Mouse (Mus musculus) MEL (cell line): ENCODE data around the gene Pcgf1. TPM values are rescaled to one million over a fixed set of nuclear protein-coding genes. Genes with fewer than 3 reads are reported as not detected.

Experiments used
- DNase-seq: peaks from one replicate; pipeline ENCODE4 v3.0.0; 2011; ENCODE audit warnings: low read depth, low spot score
- H3K27ac ChIP-seq: 2 replicates; pipeline ENCODE4 v1.5.1; 2012; ENCODE audit warnings: low read depth, mild to moderate bottlenecking, control low read depth, low read length, moderate library complexity; ENCODE audit not compliant: control insufficient read depth
- H3K27me3 ChIP-seq, 2 experiments: fragments of 150-350 bp in 1 of 2; sonication (generic) in 1 of 2; 2 replicates each; pipeline ENCODE4 v1.6.1; 2012; ENCODE audit warnings: low read length in 2 of 2, mild to moderate bottlenecking in 2 of 2, improper control_type of control experiment in 1 of 2, moderate library complexity in 1 of 2; ENCODE audit not compliant: insufficient read depth in 2 of 2, control insufficient read depth in 1 of 2
- H3K36me3 ChIP-seq, 2 experiments: 2 replicates each; pipeline ENCODE4 v1.6.1; 2012 to 2014; ENCODE audit warnings: low read length in 2 of 2, improper control_type of control experiment in 1 of 2, inconsistent platforms in 1 of 2, mild to moderate bottlenecking in 1 of 2; ENCODE audit not compliant: insufficient read depth in 2 of 2, control insufficient read depth in 1 of 2
- H3K4me1 ChIP-seq, 2 experiments: fragments of 150-350 bp in 1 of 2; sonication (generic) in 1 of 2; 2 replicates each; pipeline ENCODE4 v1.6.1; 2012; ENCODE audit warnings: low read length in 2 of 2, improper control_type of control experiment in 1 of 2, mild to moderate bottlenecking in 1 of 2; ENCODE audit not compliant: insufficient read depth in 2 of 2, control insufficient read depth in 1 of 2
- H3K4me3 ChIP-seq, 2 experiments: fragments of 150-350 bp in 1 of 2; sonication (generic) in 1 of 2; 2 replicates each; pipeline ENCODE4 v1.5.1; 2012; ENCODE audit warnings: low read depth in 2 of 2, low read length in 2 of 2, mild to moderate bottlenecking in 2 of 2, moderate library complexity in 2 of 2, control low read depth in 1 of 2, improper control_type of control experiment in 1 of 2; ENCODE audit not compliant: control insufficient read depth in 1 of 2, insufficient read depth in 1 of 2
- H3K79me2 ChIP-seq: 2 replicates; pipeline ENCODE4 v1.6.1; 2012; ENCODE audit warnings: mild to moderate bottlenecking, low read length, moderate library complexity; ENCODE audit not compliant: control insufficient read depth, poor library complexity, insufficient read depth
- H3K9ac ChIP-seq: 2 replicates; pipeline ENCODE4 v1.6.1; 2012; ENCODE audit warnings: low read depth, mild to moderate bottlenecking, control low read depth, low read length, moderate library complexity; ENCODE audit not compliant: control insufficient read depth, poor library complexity, severe bottlenecking
- H3K9me3 ChIP-seq: fragments of 150-350 bp; sonication (generic); replicated peaks from 2 replicates; pipeline ENCODE4 v1.6.1; 2012; ENCODE audit warnings: mild to moderate bottlenecking, low read length, improper control_type of control experiment, moderate library complexity; ENCODE audit not compliant: insufficient read depth
- CHD1 ChIP-seq: IDR thresholded peaks from 2 replicates; pipeline ENCODE4 v1.6.1; 2012; ENCODE audit warnings: low read depth, mild to moderate bottlenecking, inconsistent platforms, low read length, improper control_type of control experiment
- ELF1 ChIP-seq: IDR thresholded peaks from 2 replicates; pipeline ENCODE4 v1.6.1; 2014; ENCODE audit warnings: low read depth, mild to moderate bottlenecking, inconsistent platforms, low read length, improper control_type of control experiment, moderate library complexity
- ETS1 ChIP-seq: IDR thresholded peaks from 2 replicates; pipeline ENCODE4 v1.6.1; 2012; ENCODE audit warnings: low read depth, mild to moderate bottlenecking, inconsistent platforms, low read length, improper control_type of control experiment, moderate library complexity
- GABPA ChIP-seq: IDR thresholded peaks from 2 replicates; pipeline ENCODE4 v1.6.1; 2012; ENCODE audit warnings: low read depth, mild to moderate bottlenecking, inconsistent platforms, low read length, improper control_type of control experiment, moderate library complexity
- GATA1 ChIP-seq: IDR thresholded peaks from 2 replicates; pipeline ENCODE4 v1.6.1; 2011; ENCODE audit warnings: low read depth, low read length, improper control_type of control experiment
- HCFC1 ChIP-seq: IDR thresholded peaks from 2 replicates; pipeline ENCODE4 v1.6.1; 2012; ENCODE audit warnings: low read depth, mild to moderate bottlenecking, inconsistent platforms, low read length, improper control_type of control experiment, moderate library complexity
- JUND ChIP-seq: IDR thresholded peaks from 2 replicates; pipeline ENCODE4 v1.6.1; 2011; ENCODE audit warnings: low read depth, mild to moderate bottlenecking, improper control_type of control experiment, low read length
- MAFK ChIP-seq: IDR thresholded peaks from 2 replicates; pipeline ENCODE4 v1.6.1; 2011; ENCODE audit warnings: low read depth, mild to moderate bottlenecking, low read length, improper control_type of control experiment, borderline replicate concordance
- MAZ ChIP-seq: IDR thresholded peaks from 2 replicates; pipeline ENCODE4 v1.6.1; 2012; ENCODE audit warnings: low read depth, mild to moderate bottlenecking, inconsistent platforms, low read length, improper control_type of control experiment
- MEF2A ChIP-seq: IDR thresholded peaks from 2 replicates; pipeline ENCODE4 v1.6.1; 2014; ENCODE audit warnings: low read depth, mild to moderate bottlenecking, inconsistent platforms, low read length, improper control_type of control experiment; ENCODE audit not compliant: poor library complexity, insufficient replicate concordance, severe bottlenecking; ENCODE audit errors: extremely low read depth
- MYB ChIP-seq: IDR thresholded peaks from 2 replicates; pipeline ENCODE4 v1.6.1; 2011; ENCODE audit warnings: mild to moderate bottlenecking, low read depth, low read length, improper control_type of control experiment
- MYC ChIP-seq: IDR thresholded peaks from 2 replicates; pipeline ENCODE4 v1.6.1; 2011; ENCODE audit warnings: low read depth, mild to moderate bottlenecking, low read length, improper control_type of control experiment, moderate library complexity
- NRF1 ChIP-seq: IDR thresholded peaks from 2 replicates; pipeline ENCODE4 v1.6.1; 2014; ENCODE audit warnings: low read depth, mild to moderate bottlenecking, inconsistent platforms, low read length, improper control_type of control experiment, moderate library complexity; ENCODE audit not compliant: poor library complexity, insufficient read depth, severe bottlenecking
- POLR2AphosphoS5 ChIP-seq: IDR thresholded peaks from 2 replicates; pipeline ENCODE4 v1.6.1; 2012; ENCODE audit warnings: low read depth, borderline replicate concordance, mild to moderate bottlenecking, inconsistent platforms, low read length, moderate library complexity, mixed read lengths
- RCOR1 ChIP-seq: IDR thresholded peaks from 2 replicates; pipeline ENCODE4 v1.6.1; 2012; ENCODE audit warnings: low read depth, mild to moderate bottlenecking, inconsistent platforms, low read length, improper control_type of control experiment
- SMC3 ChIP-seq: IDR thresholded peaks from 2 replicates; pipeline ENCODE4 v1.6.1; 2011; ENCODE audit warnings: low read depth, low read length, improper control_type of control experiment
- TAL1 ChIP-seq: IDR thresholded peaks from 2 replicates; pipeline ENCODE4 v1.6.1; 2012; ENCODE audit warnings: mild to moderate bottlenecking, inconsistent platforms, low read length, moderate library complexity, mixed read lengths
- TBP ChIP-seq: IDR thresholded peaks from 2 replicates; pipeline ENCODE4 v1.8.0; 2011; ENCODE audit warnings: low read depth, low read length, improper control_type of control experiment
- UBTF ChIP-seq: IDR thresholded peaks from 2 replicates; pipeline ENCODE4 v1.6.1; 2012; ENCODE audit warnings: low read depth, mild to moderate bottlenecking, inconsistent platforms, low read length, improper control_type of control experiment, moderate library complexity, borderline replicate concordance; ENCODE audit not compliant: insufficient read depth
- USF2 ChIP-seq, 2 experiments: IDR thresholded peaks; 2 replicates each; pipeline ENCODE4 v1.6.1; 2011 to 2012; ENCODE audit warnings: improper control_type of control experiment in 2 of 2, low read length in 2 of 2, borderline replicate concordance in 1 of 2, inconsistent platforms in 1 of 2, low read depth in 1 of 2, mild to moderate bottlenecking in 1 of 2; ENCODE audit not compliant: insufficient read depth in 1 of 2
- ZKSCAN1 ChIP-seq: IDR thresholded peaks from 2 replicates; pipeline ENCODE4 v1.6.1; 2012; ENCODE audit warnings: low read depth, mild to moderate bottlenecking, inconsistent platforms, low read length, improper control_type of control experiment, moderate library complexity
- ZMIZ1 ChIP-seq: IDR thresholded peaks from 2 replicates; pipeline ENCODE4 v1.6.1; 2012; ENCODE audit warnings: low read depth, mild to moderate bottlenecking, inconsistent platforms, low read length, improper control_type of control experiment, moderate library complexity
- polyA plus RNA-seq, 2 experiments: library from polyadenylated mRNA; stranded (reverse) in 1 of 2; unstranded in 1 of 2; fragments of >175 nt in 1 of 2; fragments of >200 nt in 1 of 2; gene quantifications; 2 replicates each; pipeline versions ENCODE4 v1.2.1 to v1.2.4; 2012; ENCODE audit warnings: low replicate concordance in 2 of 2, low read depth in 1 of 2; ENCODE audit not compliant: insufficient read length in 2 of 2, insufficient read depth in 1 of 2, missing spikeins in 1 of 2
- total RNA-seq: library from RNA; depleted of rRNA; stranded (reverse); fragments of 300-350 nt; gene quantifications from 2 replicates; pipeline ENCODE4 v1.2.3, GENCODE M21; 2012

The Pcgf1 gene
- total and polyA plus RNA-seq, 3 experiments: 18.2 to 25.2 TPM; not detected in 1

DNA sequence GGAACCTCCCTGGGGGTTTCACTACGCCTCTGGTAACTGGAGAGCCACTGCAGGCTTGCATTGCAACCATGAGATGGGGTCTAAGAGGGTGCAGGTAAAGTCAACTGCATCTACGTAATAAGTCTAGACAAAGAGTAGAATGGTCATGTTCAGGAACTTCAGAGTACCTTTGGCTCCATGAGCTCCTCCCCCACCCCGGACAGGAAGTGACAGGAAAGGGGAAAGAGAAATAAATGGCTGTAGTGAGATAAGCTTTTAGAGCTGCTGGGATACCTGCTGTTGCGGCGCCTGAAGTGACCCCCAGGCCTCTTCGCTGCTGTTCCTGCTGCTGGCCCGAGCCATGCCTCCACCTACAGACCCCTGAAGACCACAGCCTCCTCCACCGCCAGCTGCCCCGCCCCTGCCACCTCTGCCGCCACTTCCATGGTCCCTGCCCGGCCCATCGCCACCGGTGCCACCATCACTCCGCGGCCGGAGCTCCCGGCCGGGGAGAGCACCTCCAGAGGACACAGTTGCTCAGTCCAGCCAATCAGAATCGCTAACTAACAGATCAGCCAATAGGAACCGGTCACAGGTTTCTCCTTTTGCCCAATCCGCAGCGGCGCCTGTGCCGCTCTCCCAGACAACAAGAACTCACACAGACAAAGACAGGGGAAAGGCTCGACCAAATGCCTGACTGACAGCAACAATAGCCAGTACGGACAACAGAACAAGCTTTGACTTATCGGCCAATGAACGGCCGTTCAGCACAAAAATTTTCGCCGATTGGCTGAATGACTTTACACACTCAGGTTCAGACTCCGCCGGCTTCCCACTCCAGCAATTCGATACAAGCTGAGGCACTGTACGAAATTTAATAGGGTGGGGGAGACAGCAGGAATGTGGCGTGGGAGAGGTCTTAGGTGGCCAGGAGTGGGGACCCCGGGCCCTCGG lies 43.5 kb downstream of the Pcgf1 start, which contains the start of gene Wbp1 (continued):
- TF ChIP-seq USF2 (IDR thresholded peaks at IDR 0.05; ENCODE audit: borderline replicate concordance in 1 of 2, insufficient read depth in 1 of 2, low read depth in 1 of 2, low read length in 2 of 2) (no peak), ETS1 (no peak), POLR2AphosphoS5 (no peak), ZKSCAN1 (no peak), TAL1 (0 out of 2 replicates have a peak, but pooled peaks have one; percentile 3), GABPA (no peak), MAFK (no peak), MYC (0 out of 2 replicates have a peak, but pooled peaks have one; percentile 11), RCOR1 (no peak), NRF1 (peak; percentile 41; the same call in 1 of the 2 replicates), MAZ (no peak; the same call in 1 of the 2 replicates), MEF2A (no peak), GATA1 (peak; percentile 49; the same call in 1 of the 2 replicates), JUND (no peak), ELF1 (0 out of 2 replicates have a peak, but pooled peaks have one; percentile 12), MYB (no peak), CHD1 (no peak), ZMIZ1 (peak; percentile 45; the same call in 1 of the 2 replicates)

DNA sequence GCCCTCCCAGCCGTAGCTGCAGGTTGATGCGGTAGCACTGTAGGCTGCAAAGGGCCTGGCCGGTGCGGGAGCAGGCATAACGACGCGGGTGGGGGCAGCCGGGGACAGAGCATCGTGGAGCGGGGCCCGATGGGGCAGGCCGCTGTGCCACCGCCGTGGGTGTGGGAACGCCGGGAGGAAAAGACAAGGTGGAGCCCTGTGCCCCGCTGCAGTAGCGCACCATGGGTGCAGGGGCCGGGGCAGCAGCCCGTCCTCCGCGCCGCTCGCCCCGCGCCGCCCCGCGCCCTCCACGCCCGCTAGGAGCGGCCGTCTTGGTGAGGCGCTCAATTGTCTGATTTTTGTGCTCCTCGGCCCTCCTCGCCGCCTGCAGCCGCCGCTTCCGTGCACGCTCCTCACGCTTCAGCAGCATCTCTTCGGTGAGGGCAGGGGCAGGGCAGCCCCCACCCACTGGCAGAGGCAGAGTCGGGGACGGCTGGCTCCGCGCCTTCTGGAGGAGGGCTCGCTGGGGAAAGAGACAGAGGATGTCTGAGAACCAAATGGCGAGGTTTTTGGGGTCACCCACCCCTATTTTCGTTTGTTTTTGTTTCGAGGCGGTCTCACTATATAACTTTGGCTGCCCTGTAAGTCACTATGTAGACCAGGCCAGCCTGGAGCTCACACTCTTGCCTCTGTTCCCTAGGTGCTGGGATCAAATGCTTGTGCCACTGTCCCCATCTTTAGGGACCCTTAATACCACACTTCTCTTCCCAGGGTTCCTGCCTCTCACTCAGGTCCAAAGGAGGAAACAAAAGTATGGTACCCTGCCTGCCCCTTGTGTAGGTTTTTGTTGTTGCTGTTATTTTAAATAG lies 44.4 kb downstream of the Pcgf1 start:
- DNase-seq: no peak

More for the DNA sequence above, 44.4 kb downstream of the Pcgf1 start:
- peak overlapping the region; percentile 64 to 73 for H3K4me3 ChIP-seq
- H3K4me1 ChIP-seq: peaks cover 0 to 24% of the 10 kb centered on the region in 2 experiments; a peak in 3 of 4 replicates
- H3K27me3 ChIP-seq: no peaks in the 10 kb centered on the region
- H3K9ac ChIP-seq: peak overlapping the region; percentile 80
- peaks cover 0 to 27% of the 10 kb centered on the region in 2 experiments; a peak in 2 of 4 replicates for H3K36me3 ChIP-seq
- H3K79me2 ChIP-seq: peaks cover 29% of the 10 kb centered on the region
- H3K9me3 ChIP-seq: no peaks in the 10 kb centered on the region
- TF ChIP-seq TBP (no peak), UBTF (0 out of 2 replicates have a peak, but pooled peaks have one; percentile 63), SMC3 (0 out of 2 replicates have a peak, but pooled peaks have one; percentile 3), HCFC1 (no peak)
- H3K27ac ChIP-seq: peak overlapping the region; percentile 76
